9 mouse cellular contexts compared by ENCODE assay signal in genomic region chr15:101006251-101007040, GRCm38 (mm10). TPM values are rescaled to one million over a fixed set of nuclear protein-coding genes. Genes with fewer than 3 reads are reported as not detected.
A peak's percentile ranks its signal among the peaks of the same experiment; 100 is the strongest.
DNase-seq lines count a peak whose midpoint lies in the region; ATAC-seq lines count a peak whose summit lies in the region.
"Had no signal": no experiment of that assay in that cellular context is flagged by ENCODE, and none has a peak within 500 bp of the region (broad histone marks: within the 10 kb centered on the region; RNA-seq: fewer than 3 reads in every experiment).

No protein-coding gene starts in this region.

- ATAC-seq in lung, embryonic 16.5 days (ENCODE audit: low read depth) = peak; percentile 90
- ATAC-seq in erythroblast, adult 5-6 weeks (replicated peaks; ENCODE audit: low FRiP score, poor library complexity, severe bottlenecking) = no peak

- no peaks in the 10 kb centered on the region for H3K36me3 ChIP-seq in lung, embryonic 16.5 days (ENCODE audit: control insufficient read depth, insufficient read depth, low read length)

- H3K27ac ChIP-seq in lung, embryonic 16.5 days (ENCODE audit: low read length) = no peak overlapping the region

- peak; percentile 61 for DNase-seq in MN1 (ENCODE audit: low spot score)
- DNase-seq in embryo, embryonic 11 days = peak; percentile 82
- peak; percentile 36 to 58 for DNase-seq in heart, adult 9 months (ENCODE audit: low spot score in 2 of 2)
- DNase-seq in kidney, adult 8-10 months = peak; percentile 60 to 61
- peak; percentile 50 for DNase-seq in ovary, postnatal 36 days (ENCODE audit: low spot score)
- no peak for DNase-seq in layer of hippocampus, postnatal 14 days (ENCODE audit: low spot score in 2 of 2)

- H3K4me2 ChIP-seq in lung, embryonic 16.5 days (ENCODE audit: low read depth, low read length) = peak overlapping the region; percentile 66

- 13% methylated on average over 14 of the region's 15 CpGs for WGBS in lung, embryonic 16.5 days

- no peaks in the 10 kb centered on the region for H3K9me3 ChIP-seq in lung, embryonic 16.5 days (ENCODE audit: control insufficient read depth, low read length)

- peak overlapping the region; percentile 56 for H3K9ac ChIP-seq in lung, embryonic 16.5 days (ENCODE audit: low read length)

- peak overlapping the region; percentile 51 for H3K4me3 ChIP-seq in lung, embryonic 16.5 days (ENCODE audit: low read length)
- H3K4me3 ChIP-seq: erythroblast, embryonic 14.5 days had no signal

- H3K27me3 ChIP-seq in lung, embryonic 16.5 days (ENCODE audit: control insufficient read depth, insufficient read depth, low read depth, low read length) = no peaks in the 10 kb centered on the region

- H3K4me1 ChIP-seq in lung, embryonic 16.5 days (replicated peaks; ENCODE audit: control insufficient read depth, insufficient read depth, low read length) = no peaks in the 10 kb centered on the region; the same call in 1 of the 2 replicates

RNA-seq across cellular contexts. Expression of gene Gm47841, which starts 40.8 kb away (rescaled TPM):
- not detected in 2 replicates for polyA plus RNA-seq in lung, embryonic 16.5 days (2015; fragmentation: Nextera tagmentation; extraction: Ambion mirVana)
- not detected in 2 replicates for total RNA-seq in erythroblast, adult 5-6 weeks (2015; ENCODE audit: low replicate concordance)
- not detected in 2 replicates for total RNA-seq in erythroblast, adult 5-6 weeks (2017; ENCODE audit: low replicate concordance)
- total RNA-seq in layer of hippocampus, postnatal 14 days (2021) = not detected
- polyA plus RNA-seq: erythroblast, embryonic 14.5 days had no signal

Comparison
In these comparisons a context has a peak if more than half of its experiments do, and no peak if none do; other contexts are left out.
1. DNase-seq: peak in MN1 (single experiment), embryo, embryonic 11 days (single experiment), heart, adult 9 months (2 of 2), kidney, adult 8-10 months (2 of 2) and ovary, postnatal 36 days (single experiment); none in layer of hippocampus, postnatal 14 days (0 of 2).